Mouse (Mus musculus): ENCODE measurements around the gene Hmgn2. TPM values are rescaled to one million over a fixed set of nuclear protein-coding genes. Genes with fewer than 3 reads are reported as not detected.
"Not testable (repeated sequence)": the region's sequence is repeated elsewhere in the genome, so short reads cannot be mapped to it uniquely, and the experiment has no call there.

The Hmgn2 gene
- total RNA-seq, 1 experiment, result 205 TPM

DNA sequence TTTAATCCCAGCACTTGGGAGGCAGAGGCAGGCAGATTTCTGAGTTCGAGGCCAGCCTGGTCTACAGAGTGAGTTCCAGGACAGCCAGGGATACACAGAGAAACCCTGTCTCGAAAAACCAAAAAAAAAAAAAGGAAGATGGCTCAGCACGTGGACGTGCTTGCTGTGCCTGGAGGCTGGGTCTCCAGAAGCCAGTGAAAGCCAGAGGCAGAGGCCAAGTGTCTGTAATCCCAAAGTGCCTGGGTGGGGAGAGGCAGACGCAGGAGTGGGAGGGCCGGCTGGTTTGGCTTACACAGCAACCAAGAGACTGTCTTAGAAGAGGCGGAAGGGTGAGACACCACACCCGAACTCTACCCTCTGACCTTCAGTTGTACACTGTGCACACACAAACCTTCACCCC lies 19.8 kb upstream of the Hmgn2 start:
- H3K4me1 ChIP-seq (ENCODE audit: control insufficient read depth in 2 of 2, insufficient read depth in 2 of 2, low read length in 2 of 2, poor library complexity in 1 of 2); H3K9ac ChIP-seq (ENCODE audit: insufficient read depth, low read depth, low read length, poor library complexity, severe bottlenecking); H3K4me3 ChIP-seq (ENCODE audit: insufficient read depth in 1 of 2, low read depth in 1 of 2, low read length in 2 of 2, poor library complexity in 1 of 2, severe bottlenecking in 1 of 2); H3K9me3 ChIP-seq (ENCODE audit: control insufficient read depth, insufficient read depth, low read depth, low read length); H3K27ac ChIP-seq (ENCODE audit: insufficient read depth, low read depth, low read length, poor library complexity, severe bottlenecking); DNase-seq (ENCODE audit: low read depth, low spot score); in situ Hi-C loops (cut with MboI; ENCODE audit: low sequenced_read_pairs in 2 of 2, unreplicated experiment in 2 of 2): not testable (repeated sequence)
- peak; percentile 56; the same call in 1 of the 2 replicates for TF ChIP-seq ZNF384 (IDR thresholded peaks at IDR 0.05; ENCODE audit: low read depth, low read length)
- peaks cover 18% of the 10 kb centered on the region for H3K36me3 ChIP-seq (ENCODE audit: control insufficient read depth, insufficient read depth, low read length, poor library complexity, severe bottlenecking)

DNA sequence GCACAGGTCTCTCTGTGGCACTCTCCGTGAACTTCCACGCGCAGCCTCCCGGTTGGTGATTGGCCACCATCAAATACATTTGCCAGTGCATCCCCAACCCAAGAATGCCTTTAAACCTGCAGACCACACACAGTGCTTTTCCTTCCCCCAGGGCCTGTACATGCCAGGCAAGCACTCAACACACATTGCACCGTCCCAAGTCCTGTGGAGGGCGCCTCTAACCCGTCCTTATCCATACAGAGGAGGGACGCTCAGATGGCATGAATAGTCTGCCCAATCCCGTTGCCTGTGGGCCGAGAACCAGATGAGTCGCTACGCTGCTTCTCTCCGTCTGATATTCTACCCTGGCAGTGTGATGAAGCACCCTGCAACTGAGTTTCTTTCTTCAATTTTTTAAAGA lies 14.5 kb upstream of the Hmgn2 start:
- H3K4me1 ChIP-seq (ENCODE audit: control insufficient read depth in 2 of 2, insufficient read depth in 2 of 2, low read length in 2 of 2, poor library complexity in 1 of 2), result no peaks in the 10 kb centered on the region; a peak in 1 of 4 replicates
- no peak overlapping the region for H3K27ac ChIP-seq (ENCODE audit: insufficient read depth, low read depth, low read length, poor library complexity, severe bottlenecking)
- peaks cover 25% of the 10 kb centered on the region for H3K36me3 ChIP-seq (ENCODE audit: control insufficient read depth, insufficient read depth, low read length, poor library complexity, severe bottlenecking)
- in situ Hi-C loops (cut with MboI; ENCODE audit: low sequenced_read_pairs in 2 of 2, unreplicated experiment in 2 of 2), result no loop called here
- no peak for TF ChIP-seq ZC3H11A (IDR thresholded peaks at IDR 0.05; ENCODE audit: borderline replicate concordance, low read depth, low read length)
- no peak for TF ChIP-seq CHD2 (IDR thresholded peaks at IDR 0.05; ENCODE audit: low read depth, low read length)
- H3K9ac ChIP-seq (ENCODE audit: insufficient read depth, low read depth, low read length, poor library complexity, severe bottlenecking), result no peak overlapping the region
- no peak overlapping the region for H3K4me3 ChIP-seq (ENCODE audit: insufficient read depth in 1 of 2, low read depth in 1 of 2, low read length in 2 of 2, poor library complexity in 1 of 2, severe bottlenecking in 1 of 2)
- no peaks in the 10 kb centered on the region for H3K9me3 ChIP-seq (ENCODE audit: control insufficient read depth, insufficient read depth, low read depth, low read length)
- DNase-seq (ENCODE audit: low read depth, low spot score), result no peak

DNA sequence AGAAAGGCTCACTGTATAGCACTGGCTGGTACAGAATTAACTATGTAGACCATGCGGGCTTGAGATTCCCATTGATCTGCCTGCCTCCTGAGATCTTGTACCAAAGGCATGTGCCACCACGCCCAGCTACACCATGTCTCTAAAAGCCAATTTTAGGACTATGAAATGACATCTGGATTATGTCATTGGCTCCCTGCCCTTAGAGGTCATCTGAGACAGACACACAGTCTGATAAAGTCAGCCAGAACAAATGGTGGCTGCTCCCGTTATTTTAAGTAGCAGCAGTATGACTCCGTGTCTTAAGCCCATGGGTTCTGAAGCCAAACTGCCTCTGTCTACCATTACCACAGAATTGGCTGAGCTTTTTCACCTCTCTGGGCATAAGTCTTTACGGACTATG lies 12.0 kb upstream of the Hmgn2 start:
- in situ Hi-C loops (cut with MboI; ENCODE audit: low sequenced_read_pairs in 2 of 2, unreplicated experiment in 2 of 2), result no loop called here
- Histone ChIP-seq H3K36me3 (ENCODE audit: control insufficient read depth, insufficient read depth, low read length, poor library complexity, severe bottlenecking) (peaks cover 27% of the 10 kb centered on the region; the same call in 1 of the 2 replicates), H3K4me1 (ENCODE audit: control insufficient read depth in 2 of 2, insufficient read depth in 2 of 2, low read length in 2 of 2, poor library complexity in 1 of 2) (peaks cover 0 to 2% of the 10 kb centered on the region in 2 experiments; a peak in 1 of 4 replicates), H3K9me3 (ENCODE audit: control insufficient read depth, insufficient read depth, low read depth, low read length) (no peaks in the 10 kb centered on the region), H3K4me3 (ENCODE audit: insufficient read depth in 1 of 2, low read depth in 1 of 2, low read length in 2 of 2, poor library complexity in 1 of 2, severe bottlenecking in 1 of 2) (no peak overlapping the region), H3K9ac (ENCODE audit: insufficient read depth, low read depth, low read length, poor library complexity, severe bottlenecking) (no peak overlapping the region), H3K27ac (ENCODE audit: insufficient read depth, low read depth, low read length, poor library complexity, severe bottlenecking) (no peak overlapping the region)
- DNase-seq (ENCODE audit: low read depth, low spot score), result no peak
- no peak for TF ChIP-seq MAFK (IDR thresholded peaks at IDR 0.05; ENCODE audit: insufficient read depth, low read depth, low read length)
- no peak for TF ChIP-seq ZC3H11A (IDR thresholded peaks at IDR 0.05; ENCODE audit: borderline replicate concordance, low read depth, low read length)
- TF ChIP-seq HCFC1 (IDR thresholded peaks at IDR 0.05; ENCODE audit: borderline replicate concordance, insufficient read depth, low read length), result no peak
- no peak for TF ChIP-seq CHD2 (IDR thresholded peaks at IDR 0.05; ENCODE audit: low read depth, low read length)
- TF ChIP-seq ZNF384 (IDR thresholded peaks at IDR 0.05; ENCODE audit: low read depth, low read length), result no peak

GRCm38 (mm10) chr4:133978021-133978711 lies 9.7 kb upstream of the Hmgn2 start:
- Histone ChIP-seq H3K9me3 (ENCODE audit: control insufficient read depth, insufficient read depth, low read depth, low read length) (no peaks in the 10 kb centered on the region), H3K36me3 (ENCODE audit: control insufficient read depth, insufficient read depth, low read length, poor library complexity, severe bottlenecking) (peaks cover 27% of the 10 kb centered on the region; the same call in 1 of the 2 replicates), H3K9ac (ENCODE audit: insufficient read depth, low read depth, low read length, poor library complexity, severe bottlenecking) (no peak overlapping the region), H3K4me1 (ENCODE audit: control insufficient read depth in 2 of 2, insufficient read depth in 2 of 2, low read length in 2 of 2, poor library complexity in 1 of 2) (peaks cover 0 to 2% of the 10 kb centered on the region in 2 experiments; a peak in 1 of 4 replicates), H3K4me3 (ENCODE audit: insufficient read depth in 1 of 2, low read depth in 1 of 2, low read length in 2 of 2, poor library complexity in 1 of 2, severe bottlenecking in 1 of 2) (no peak overlapping the region), H3K27ac (ENCODE audit: insufficient read depth, low read depth, low read length, poor library complexity, severe bottlenecking) (no peak overlapping the region)
- no peak for TF ChIP-seq ZNF384 (IDR thresholded peaks at IDR 0.05; ENCODE audit: low read depth, low read length)
- no peak for TF ChIP-seq HCFC1 (IDR thresholded peaks at IDR 0.05; ENCODE audit: borderline replicate concordance, insufficient read depth, low read length)
- TF ChIP-seq MAFK (IDR thresholded peaks at IDR 0.05; ENCODE audit: insufficient read depth, low read depth, low read length), result no peak
- no peak for TF ChIP-seq CHD2 (IDR thresholded peaks at IDR 0.05; ENCODE audit: low read depth, low read length)
- no peak for TF ChIP-seq ZC3H11A (IDR thresholded peaks at IDR 0.05; ENCODE audit: borderline replicate concordance, low read depth, low read length)
- no peak for DNase-seq (ENCODE audit: low read depth, low spot score)
- in situ Hi-C loops (cut with MboI; ENCODE audit: low sequenced_read_pairs in 2 of 2, unreplicated experiment in 2 of 2), result no loop called here

- in situ Hi-C loops (cut with MboI; ENCODE audit: low sequenced_read_pairs in 2 of 2, unreplicated experiment in 2 of 2), result no loop called here
- H3K4me3 ChIP-seq (ENCODE audit: insufficient read depth in 1 of 2, low read depth in 1 of 2, low read length in 2 of 2, poor library complexity in 1 of 2, severe bottlenecking in 1 of 2), result no peak overlapping the region
- no peak overlapping the region for H3K9ac ChIP-seq (ENCODE audit: insufficient read depth, low read depth, low read length, poor library complexity, severe bottlenecking)
- no peak overlapping the region for H3K27ac ChIP-seq (ENCODE audit: insufficient read depth, low read depth, low read length, poor library complexity, severe bottlenecking)
- TF ChIP-seq ZNF384 (IDR thresholded peaks at IDR 0.05; ENCODE audit: low read depth, low read length), result no peak
- TF ChIP-seq HCFC1 (IDR thresholded peaks at IDR 0.05; ENCODE audit: borderline replicate concordance, insufficient read depth, low read length), result no peak
- TF ChIP-seq CHD2 (IDR thresholded peaks at IDR 0.05; ENCODE audit: low read depth, low read length), result no peak
- no peak for TF ChIP-seq MAFK (IDR thresholded peaks at IDR 0.05; ENCODE audit: insufficient read depth, low read depth, low read length)
- TF ChIP-seq ZC3H11A (IDR thresholded peaks at IDR 0.05; ENCODE audit: borderline replicate concordance, low read depth, low read length), result no peak
- H3K9me3 ChIP-seq (ENCODE audit: control insufficient read depth, insufficient read depth, low read depth, low read length), result no peaks in the 10 kb centered on the region
- no peak for DNase-seq (ENCODE audit: low read depth, low spot score)
- peaks cover 11% of the 10 kb centered on the region for H3K36me3 ChIP-seq (ENCODE audit: control insufficient read depth, insufficient read depth, low read length, poor library complexity, severe bottlenecking)
- H3K4me1 ChIP-seq (ENCODE audit: control insufficient read depth in 2 of 2, insufficient read depth in 2 of 2, low read length in 2 of 2, poor library complexity in 1 of 2), result peaks cover 2 to 18% of the 10 kb centered on the region in 2 experiments; a peak in 1 of 4 replicates
These were observed 3.3 kb upstream of the Hmgn2 start for GRCm38 (mm10) chr4:133971741-133972140.
